Mouse (Mus musculus): ENCODE measurements around the gene Cib1.

DNA sequence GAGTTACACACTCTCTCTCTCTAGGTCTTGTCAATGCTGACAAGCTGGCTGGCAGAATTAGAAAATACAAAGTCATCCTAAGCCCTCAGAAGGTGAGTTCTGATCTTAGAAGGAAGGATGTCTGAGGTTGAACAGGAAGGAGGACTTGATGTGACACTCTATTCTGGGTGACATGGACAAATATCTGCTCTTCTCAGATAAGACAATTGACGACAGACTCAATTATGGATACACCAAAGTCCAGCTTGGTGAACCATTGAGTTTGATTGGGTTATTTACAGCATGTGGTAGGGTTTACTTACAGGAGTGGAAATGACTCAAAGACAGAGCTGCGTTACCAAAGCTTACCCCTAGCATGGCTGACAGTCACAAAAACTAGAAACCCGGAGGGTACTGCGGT, 43.8 kb upstream of the Cib1 start:
- TF ChIP-seq GATA1 (IDR thresholded peaks at IDR 0.05; ENCODE audit: borderline replicate concordance, low read length) = no peak; the same call in 2 of the 3 replicates
- TF ChIP-seq FLI1 (IDR thresholded peaks at IDR 0.05; ENCODE audit: low read length) = no peak

All from megakaryocyte, embryonic 14.5 days (primary cell).